Mouse (Mus musculus) cerebellum, postnatal 36 days (tissue): Measurements from ENCODE around the gene Malrd1.

Experiments used
- DNase-seq, 2 experiments: peaks; one replicate each; pipeline ENCODE4 v3.0.0; 2021 to 2022; ENCODE audit warnings: mixed read lengths in 2 of 2

The Malrd1 gene

DNA sequence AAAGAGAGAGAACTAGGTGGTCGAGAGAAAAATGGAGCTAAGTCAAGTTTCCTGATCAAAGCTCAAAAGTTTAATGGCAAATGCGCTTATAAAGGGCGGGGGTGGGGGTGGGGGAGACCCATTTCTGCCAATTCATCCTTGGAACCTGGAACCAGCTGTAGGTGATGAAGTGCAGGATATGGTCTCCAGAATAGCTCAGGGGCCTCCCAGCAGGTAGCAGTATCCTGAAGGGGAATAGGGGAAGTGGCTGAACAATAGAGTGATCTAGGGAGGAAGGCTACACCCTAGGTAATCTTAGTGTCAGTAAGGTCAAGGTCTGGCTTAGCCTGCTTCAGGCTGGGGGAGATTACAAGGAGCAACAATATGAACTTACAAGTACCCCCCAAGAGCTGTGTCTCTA, 506.5 kb downstream of the Malrd1 start:
- DNase-seq = no peak

DNA sequence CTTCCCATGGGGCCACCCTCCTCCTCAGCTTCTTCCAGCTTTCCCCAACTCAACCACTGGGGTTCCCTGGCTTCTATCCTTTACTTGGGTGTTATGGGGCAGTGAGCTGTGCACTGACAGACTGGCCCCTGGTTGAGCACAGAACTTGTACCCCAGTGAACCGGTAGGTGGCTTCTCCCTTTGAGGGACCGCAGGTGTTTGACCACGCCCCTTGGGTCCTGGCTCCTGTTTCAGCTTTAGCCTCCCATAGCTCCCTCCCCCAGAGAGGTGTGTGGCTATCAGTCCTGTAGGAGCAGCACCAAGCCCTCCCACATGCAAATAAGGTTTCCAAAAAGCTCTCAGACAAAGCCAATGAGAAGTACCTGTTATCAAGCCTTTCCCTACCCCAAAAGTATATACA, 584.4 kb downstream of the Malrd1 start:
- DNase-seq = no peak

DNA sequence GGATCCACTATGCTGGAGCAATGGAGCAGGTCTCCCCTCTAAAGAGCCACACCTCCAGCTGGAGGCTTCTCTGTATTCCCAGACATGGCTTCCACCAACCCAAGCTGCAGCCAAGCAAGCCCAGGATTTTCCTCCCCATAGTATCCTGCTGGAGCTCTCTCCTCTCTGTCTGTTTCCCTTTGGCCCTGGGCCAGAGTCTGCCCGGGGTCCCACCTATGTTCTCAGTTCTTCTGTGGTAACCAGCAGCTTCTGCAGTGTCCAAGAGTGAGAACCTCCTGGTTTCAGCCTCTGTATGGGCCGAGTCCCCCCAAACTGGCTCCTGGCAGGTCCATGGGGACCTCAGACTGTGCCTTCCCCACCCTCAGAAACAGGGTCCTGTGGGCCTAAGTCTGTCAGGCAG, 587.1 kb downstream of the Malrd1 start:
- peak in 1 of 2 experiments; percentile 3 for DNase-seq

DNA sequence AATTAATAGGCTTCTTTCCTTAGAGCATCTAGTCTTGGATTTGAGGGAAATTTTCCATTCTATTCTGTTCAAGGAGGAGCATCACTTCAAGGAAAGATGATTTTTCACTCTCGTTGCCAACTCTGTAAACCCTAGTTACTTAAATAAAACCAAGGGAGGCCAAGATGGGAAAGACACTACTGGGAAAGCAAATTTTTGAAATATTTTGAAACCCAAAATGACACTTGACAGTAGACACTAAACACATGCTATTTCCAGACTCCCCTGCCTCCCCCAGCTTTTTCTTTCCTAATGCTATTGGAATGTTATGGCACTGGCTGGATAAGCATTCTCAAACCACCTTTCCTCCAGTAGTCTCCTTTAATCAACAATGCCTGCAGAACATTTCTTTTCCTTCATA, 621.7 kb downstream of the Malrd1 start:
- no peak for DNase-seq

DNA sequence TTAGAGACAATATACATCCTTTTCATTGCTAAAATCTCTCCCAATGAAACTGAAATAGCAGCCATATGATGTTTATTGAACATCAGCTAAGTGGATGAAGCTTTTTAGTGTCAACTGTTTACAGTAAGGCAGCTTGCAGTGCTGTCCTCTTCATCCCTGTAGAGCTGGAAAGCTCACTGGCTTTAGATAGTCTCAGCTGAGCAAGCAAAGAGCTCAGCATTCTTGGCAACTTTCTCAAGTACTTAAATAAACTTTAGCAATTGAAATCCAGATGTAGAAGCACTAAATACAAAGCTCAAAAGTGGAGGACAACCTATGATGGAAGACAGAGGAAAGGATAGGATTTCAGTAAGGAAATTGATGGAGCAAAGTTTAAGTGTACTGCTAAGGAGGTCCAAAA, 626.3 kb downstream of the Malrd1 start:
- no peak for DNase-seq

DNA sequence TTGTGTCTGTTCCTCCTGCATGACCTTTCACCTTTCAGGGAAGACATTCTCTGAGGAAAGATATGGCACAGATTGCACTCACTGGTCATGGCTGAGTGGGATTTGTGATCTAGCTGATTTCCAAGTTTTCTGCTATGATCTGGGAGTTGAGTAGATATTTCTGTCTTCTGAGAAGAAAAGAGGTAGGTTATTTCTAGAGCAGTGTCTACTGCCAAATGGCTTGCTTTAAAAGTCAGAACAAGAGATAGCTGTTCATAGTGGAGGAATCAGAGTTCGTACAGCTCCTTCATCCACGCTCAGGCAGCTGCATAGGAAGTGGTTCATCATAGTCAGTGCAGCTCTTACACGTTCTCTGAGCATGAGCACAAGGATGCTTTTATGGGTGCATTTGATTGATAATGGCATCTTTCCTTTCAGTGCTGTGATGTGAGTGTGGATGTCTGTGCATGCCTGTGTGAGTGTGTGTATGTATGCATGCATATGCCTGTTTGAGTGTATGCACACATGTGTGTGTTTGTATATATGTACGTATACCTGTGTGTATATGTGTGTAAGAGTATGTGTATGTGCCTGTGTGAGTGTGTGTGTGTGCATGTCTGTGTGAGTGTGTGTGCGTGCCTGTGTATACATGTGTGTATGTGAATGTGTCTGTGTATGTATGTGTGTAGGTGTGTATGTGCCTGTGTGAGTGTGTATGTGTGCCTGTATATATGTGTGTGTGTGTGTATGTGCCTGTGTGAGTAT, 637.1 kb downstream of the Malrd1 start:
- no peak for DNase-seq

DNA sequence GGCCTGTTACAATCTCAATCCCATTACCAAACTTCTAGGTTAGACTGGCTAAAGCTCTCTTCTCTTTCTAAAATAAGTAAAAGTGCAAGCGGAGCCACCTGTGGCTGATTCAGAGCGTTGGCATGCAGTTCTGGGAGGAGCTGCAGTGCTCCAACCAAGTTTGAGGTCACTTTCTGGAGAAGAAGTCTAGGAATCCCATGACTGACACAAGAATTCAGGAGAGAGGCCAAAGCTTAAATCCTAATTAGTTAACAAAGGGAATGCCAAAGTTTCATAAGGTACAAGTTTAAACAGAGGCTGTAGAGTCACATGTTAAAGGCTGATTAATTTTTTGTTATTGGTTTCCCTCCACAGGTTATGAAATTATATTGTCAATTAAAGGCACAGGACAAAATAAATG, 642.3 kb downstream of the Malrd1 start:
- no peak for DNase-seq

DNA sequence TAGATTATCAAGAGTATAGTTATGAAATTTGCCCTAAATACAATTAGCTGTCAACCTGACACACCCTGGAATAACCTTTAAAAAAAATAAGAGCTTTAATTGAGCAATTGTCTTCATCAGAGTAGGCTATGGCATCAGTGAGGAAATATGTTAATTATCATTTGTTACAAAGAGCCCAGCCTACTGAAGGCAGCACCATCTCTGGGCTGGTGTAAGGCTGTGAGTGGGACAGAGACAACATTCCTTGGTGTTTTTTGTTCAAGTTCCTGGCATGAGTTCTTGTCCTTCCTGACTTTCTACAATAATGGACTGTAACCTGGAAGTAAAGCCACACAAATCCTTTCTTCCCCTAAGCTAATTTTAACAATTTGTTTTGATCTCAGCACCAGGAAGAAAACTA, 645.8 kb downstream of the Malrd1 start:
- no peak for DNase-seq

DNA sequence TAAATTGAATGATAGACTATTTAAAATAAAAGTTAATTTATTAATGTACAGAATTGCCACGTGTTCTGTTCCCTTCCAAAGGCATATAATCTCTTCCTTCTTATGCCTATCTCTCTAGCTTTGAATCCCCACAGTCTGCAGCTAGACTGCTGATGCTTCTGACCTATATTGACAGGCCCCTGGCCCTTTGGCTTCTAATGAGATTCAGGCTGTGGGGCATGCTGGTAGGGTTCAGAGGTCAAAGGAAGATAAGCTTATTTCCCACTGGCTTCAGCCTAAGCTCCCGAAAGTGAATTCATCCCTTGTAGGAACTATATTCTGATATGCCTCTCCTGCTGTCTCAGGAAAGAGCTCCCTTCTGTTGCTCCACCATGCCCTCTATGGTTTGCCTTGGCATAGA, 647.1 kb downstream of the Malrd1 start:
- DNase-seq = no peak

DNA sequence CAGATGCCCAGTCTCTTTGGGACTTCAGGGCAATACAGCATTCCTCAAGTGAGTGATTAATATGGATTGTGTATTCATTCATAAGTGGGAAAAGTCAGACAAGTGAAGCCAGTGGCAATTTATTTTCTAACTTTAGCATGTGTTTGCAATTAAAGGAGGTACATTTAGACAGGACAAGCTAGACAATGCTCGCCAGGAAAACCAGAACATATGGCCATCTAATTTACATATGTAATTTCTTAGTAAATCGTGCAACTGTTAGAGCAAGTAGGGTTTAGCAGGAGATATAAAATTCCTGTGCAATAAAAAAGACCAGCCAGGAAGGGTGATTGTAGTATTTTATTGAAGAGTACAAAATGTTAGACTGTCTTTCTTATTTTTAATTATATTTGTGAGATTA, 655.9 kb downstream of the Malrd1 start:
- no peak for DNase-seq

DNA sequence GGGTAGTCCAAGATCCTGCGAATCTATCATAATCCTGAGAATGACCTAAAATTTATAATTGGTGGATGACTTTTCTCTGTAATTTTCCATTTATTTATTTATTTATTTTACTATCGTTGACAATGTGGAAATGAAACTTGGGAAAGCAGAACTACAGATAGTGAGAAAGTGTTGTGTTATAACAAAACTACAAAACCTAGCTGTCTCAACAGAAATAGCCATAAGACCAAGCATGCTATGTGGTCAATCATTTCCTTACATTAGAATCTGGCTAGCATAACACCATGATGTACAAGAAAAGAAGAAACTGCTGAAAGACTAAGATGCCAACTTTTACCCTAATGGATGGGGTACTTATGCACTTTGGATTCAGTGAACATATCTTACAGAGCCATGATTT, 656.9 kb downstream of the Malrd1 start:
- no peak for DNase-seq

DNA sequence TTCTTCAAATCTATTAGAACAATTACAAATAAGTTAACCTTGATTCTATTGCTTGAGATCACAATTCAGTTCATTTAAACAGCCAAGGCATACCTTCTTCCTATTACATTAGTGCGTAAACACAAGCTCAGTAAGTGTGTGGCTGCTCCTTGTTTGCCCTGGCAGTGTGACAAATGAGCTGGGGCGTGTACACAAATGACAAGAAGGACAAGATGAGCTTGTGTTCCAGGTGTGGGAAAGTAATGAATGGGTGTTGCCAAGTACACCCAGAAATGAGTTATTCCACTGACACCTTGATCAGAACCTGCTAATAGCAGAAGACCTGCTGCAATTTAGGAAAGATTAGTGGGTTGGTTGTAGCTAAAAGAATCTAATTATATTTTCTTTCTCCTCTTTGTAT, 683.7 kb downstream of the Malrd1 start:
- no peak for DNase-seq

DNA sequence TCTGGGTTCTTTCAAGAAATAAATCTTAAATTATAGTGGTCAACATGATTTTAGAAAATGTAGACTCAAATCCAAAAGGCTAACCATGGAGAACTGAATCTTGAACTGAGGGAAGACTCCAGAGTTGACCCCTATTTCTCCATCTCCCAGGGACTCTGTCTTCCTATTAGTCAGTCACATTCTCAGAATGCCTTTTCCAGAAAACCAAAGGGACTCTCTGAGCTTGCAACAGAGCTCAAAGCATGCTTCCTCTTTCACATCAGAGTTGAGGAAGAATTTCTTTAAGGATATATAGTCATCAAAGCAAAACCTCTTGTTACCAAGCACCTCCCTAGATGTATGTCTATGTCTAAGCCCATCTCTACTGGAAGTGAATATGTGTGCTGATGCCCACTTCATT, 686.5 kb downstream of the Malrd1 start:
- no peak for DNase-seq

DNA sequence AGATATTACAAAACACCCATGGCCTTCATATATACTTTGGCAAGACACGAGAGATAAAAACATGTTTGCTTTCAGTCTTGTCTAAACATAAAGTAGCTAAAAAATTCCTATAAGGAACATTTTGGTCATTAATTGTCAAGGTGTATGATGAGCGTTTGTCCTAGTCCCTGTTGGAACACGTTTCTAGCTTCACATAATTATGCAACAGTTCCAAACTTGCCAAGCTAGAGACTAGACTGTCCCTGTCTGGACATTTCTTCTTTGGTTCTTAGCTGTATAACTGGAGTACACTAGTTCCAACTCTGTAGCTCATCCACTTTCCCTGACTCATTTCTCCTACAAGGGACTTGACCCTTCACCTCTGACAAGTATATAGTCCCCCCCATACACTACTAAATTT, 687.8 kb downstream of the Malrd1 start:
- no peak for DNase-seq

DNA sequence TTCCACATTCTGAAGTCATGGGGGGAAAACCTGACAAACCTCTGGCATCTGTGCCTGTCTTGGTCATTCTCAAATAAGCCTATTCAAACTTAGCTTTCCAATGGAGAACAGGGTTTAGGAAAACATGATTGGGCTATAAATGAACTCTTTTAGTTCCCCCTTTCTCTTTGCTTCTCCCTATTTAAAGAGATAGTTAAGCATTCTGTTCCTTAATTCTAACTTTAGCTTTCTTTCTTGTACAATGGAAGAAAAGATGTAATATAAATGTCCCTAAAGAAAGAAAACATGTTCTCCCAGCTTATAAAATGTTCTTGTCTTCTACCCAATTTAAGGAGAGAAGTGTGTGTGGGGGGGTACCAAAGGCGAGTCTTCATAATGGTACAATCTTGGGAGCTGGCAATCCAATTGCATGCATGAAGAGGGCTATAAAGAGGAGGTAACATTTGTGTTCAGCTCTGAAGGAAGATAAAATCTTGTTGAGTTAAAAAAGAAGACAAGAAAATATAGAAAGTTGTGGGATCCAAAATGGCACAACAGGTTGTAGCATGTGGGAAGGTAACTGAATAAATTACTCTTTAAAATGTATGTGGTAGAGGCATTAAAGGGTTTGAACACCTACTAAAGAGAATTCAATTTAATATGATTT, 702.0 kb downstream of the Malrd1 start:
- no peak for DNase-seq

DNA sequence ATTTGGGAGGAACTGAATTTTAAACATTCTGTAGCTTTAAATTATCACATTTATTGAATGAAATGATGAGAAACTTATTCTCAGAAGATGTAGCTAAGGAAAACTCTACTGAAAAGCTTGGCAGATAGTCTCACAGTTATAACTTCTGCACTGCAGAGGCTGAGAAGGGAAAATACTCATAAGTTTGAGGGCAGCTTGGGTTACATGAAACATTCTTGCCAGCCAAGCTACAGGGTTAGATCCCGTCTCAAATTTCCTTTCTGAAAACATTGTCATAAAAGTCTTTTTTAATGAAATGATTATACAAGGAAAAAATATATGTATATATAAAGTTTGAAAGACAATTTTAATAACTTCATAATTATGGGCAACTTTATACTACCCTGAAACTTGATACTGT, 714.6 kb downstream of the Malrd1 start:
- DNase-seq = no peak

DNA sequence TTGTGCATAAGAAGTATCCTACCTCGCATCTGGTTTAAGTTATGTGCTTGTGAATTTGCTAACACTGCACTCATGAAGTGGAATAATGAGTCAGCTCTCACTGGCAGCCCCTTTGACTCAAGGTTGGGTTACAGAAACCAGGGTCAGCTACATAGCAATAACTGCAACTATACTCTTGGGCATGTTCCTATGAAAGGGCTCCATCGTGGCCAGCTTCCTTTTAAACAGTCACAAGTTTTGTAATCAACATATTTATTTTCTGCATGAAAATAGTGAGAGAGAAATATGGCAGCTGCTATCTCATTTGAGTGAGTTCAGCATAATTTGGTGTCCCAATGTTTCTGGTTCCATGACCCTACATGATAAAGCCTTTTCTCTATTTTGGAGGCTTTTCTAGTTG, 716.8 kb downstream of the Malrd1 start:
- no peak for DNase-seq

DNA sequence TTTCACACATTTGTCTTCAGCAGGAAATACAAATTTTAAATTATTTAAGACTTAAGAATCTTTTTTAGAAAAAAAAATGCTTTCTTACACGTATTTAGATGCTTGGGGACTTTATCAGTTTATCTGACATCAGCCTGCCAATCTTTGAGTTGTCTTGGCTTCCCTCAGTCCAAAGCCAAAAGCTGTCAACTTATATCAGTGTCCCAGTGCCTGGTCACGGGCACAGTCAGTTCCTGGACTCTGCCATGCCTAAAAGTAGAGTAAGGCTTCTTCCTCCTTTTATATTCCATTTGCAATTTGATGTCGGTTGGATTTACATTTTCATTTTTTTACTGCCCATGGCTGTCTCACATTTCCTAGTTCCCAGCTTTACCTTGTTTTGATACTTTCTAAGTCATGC, 722.6 kb downstream of the Malrd1 start:
- DNase-seq = no peak

DNA sequence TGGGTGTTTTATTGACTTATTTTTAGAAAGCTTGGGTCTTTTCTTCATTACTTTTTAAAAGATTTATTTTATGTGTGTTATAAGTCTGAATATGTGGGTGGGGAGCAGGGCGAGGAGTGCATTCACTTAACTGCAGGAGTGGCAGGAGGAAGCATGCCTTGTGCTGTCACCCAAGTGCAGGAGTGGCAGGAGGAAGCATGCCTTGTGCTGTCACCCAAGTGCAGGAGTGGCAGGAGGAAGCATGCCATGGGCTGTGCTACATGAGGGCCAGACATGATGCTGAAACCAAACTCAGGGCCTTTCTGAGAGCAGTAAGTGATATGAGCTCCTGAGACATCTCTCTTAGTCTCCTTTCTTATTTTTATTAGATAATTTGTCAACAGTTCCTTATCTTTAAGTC, 726.0 kb downstream of the Malrd1 start:
- no peak for DNase-seq
